Mouse (Mus musculus) right cerebral cortex, postnatal 36 days (tissue): ENCODE measurements around the gene Apex2.
"Not testable (repeated sequence)": the region's sequence is repeated elsewhere in the genome, so short reads cannot be mapped to it uniquely, and the experiment has no call there.

Experiments
- DNase-seq, 2 experiments: peaks; one replicate each; pipeline ENCODE4 v3.0.0; 2022; ENCODE audit warnings: low spot score in 2 of 2, mixed read lengths in 1 of 2

Gene Apex2

DNA sequence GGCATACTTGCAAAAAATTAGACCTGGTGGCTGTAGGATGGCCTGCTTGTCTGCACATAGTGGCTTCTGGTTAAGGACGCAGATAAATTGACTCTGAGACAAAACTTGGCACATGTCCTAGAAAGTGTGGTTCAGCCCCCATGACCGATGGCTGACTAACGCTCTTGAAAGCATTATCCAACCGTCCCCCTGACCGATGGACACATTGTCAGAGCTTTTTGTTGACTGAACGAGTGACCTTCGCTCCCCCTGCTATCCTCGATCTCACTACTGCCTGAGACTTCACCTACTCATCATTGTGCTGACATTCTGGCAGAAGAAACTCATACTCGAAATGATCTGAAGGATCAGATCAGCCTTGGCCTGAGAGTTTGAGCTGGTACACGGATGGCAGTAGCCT lies 101.9 kb downstream of the Apex2 start:
- not testable (repeated sequence) for DNase-seq

DNA sequence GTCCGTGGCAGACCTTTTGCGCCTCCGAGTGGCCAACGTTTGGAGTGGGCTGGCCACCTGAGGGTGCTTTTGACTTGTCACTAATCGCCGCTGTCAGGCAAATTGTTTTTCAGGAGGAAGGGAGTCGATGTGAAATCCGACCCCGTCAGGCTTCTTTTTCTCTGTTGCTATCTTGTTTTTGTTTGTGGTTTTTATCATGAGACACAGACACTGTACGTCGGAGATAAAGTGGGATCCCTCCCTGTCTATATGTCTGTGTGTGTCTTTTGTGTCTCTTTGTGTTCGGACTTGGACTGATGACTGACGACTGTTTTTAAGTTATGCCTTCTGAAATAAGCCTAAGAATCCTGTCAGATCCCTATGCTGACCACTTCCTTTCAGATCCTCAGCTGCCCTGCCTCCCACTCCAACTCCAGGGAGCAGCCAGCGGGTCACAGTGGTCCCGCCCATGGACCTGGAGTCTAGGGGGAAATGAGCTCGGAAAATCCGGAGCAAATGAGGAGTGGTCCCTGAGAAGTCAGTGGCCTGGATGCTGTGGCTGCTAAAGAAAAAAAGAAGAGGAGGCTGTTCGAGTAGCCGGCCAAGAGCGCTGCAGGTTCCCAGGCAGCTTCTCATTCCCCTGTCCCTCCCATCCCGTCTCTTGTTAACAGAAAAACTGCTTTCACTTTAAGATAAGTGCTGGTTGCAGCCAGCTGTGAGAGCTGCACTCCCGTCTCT lies 103.2 kb downstream of the Apex2 start:
- not testable (repeated sequence) for DNase-seq

DNA sequence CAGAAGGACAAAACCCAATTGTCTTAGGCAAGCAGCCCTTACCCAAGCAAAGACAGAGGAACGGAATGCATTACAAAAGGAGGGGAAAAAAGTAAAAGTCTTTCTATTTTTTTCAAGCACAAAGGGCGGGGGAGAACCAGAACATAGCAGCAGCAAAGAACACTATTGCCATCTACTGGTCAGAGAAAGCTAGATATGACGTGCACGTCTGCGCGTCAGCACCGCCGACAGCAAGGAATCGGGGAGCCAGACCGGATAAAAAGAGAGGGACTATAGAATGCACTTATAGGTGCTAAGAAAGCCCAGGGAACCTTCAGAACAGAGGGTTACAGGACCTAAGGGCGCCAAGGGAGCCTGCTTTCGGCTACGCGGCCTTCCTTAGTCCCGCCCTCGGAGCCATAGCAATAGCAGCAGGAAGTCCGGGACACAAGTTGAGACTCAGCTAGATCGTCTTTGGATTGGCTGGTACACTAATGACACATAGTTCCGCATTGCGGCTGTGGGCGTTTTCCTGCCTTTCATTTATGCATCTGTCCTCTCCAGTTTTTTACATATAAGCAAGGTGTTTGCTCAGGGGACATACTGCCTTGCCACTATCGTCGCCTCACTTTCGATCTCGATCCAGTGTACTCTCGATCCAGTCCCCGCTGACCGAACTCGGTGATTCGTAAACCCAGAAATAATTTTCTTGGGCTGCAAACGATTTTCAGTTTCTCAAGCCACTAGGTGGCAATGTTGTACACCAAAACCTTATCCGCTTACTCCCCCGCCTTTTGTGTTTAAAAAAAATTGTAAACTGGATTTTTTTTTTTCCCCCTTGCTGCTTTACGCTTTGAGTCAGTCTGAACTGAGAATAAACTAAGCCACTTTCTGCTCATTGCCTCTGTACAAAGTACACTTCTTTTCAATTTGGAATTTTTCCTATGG lies 111.6 kb downstream of the Apex2 start:
- peak; percentile 86 to 93 for DNase-seq

DNA sequence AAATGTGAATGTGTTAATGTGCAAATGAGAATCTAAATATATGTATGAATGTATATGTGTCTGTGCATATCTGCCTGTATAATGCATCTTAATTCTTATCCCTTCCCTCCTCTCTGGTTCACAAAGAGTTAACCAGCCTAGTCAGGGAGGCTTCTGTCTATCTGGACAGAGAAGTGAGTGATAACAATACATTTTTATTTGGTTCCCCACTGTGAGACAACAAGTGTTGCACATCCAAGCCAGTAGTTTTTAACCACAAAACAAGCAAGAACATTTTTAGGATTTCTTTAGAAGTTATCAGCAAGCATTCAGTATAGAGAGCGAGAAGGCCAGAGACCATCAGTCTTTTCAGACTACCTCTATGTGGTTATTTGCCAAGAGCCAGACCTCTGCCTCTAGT lies 118.3 kb downstream of the Apex2 start:
- no peak for DNase-seq
